Mouse (Mus musculus) mouse embryonic stem cell (cell line): ENCODE results near the gene Hist4h4.
"Not testable (repeated sequence)": the region's sequence is repeated elsewhere in the genome, so short reads cannot be mapped to it uniquely, and the experiment has no call there.

Experiments used
- in situ Hi-C, 2 experiments: fragments of 300-500 bp; cut with MboI; formaldehyde crosslinking; loops; 1 replicate in 1 of 2; 3 replicates in 1 of 2; pipeline ENCODE4 v1.14.3; 2019 to 2020; ENCODE audit warnings: low sequenced_read_pairs in 2 of 2, low pct_unique_long_range_greater_than_20kb in 1 of 2, mixed read lengths in 1 of 2; ENCODE audit not compliant: unreplicated experiment in 1 of 2

Gene Hist4h4

DNA sequence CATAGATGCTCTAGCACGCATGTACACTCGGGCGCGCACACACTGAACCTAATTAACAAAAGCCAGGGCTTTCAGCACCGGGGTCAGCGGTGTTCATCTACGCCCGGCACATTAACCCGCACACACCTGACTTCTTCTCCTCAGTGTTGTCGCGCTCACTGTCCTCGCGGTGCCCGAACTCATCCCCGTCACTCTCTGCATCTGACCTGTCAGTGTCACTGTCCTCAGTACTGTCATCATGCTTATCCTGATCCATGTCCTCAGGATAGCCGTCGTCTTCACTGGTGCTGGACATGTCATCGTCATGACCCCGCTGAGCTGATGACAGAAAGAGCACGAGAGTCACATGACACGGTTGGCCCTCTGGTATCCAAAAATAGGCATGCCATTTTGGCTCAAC, 16.2 kb upstream of the Hist4h4 start:
- in situ Hi-C loops, result no loop called here

DNA sequence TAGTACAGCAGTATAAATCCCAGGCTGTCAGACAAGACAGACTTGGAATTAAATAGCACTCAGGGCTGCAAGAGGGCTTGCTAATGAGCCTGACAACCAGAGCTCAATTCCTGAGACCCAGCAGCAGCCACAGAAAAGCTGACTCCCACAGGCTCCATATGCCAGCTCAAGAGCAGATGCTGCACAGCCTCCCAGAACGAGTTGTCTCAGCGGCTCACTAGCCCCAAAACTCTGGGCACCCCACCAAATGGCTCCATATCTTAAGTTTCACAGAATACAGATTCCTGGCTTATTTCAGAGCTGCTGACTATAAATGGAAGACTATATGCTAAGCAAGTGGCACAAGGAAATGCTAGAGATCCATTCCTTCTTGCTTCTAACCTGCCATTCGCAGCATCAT, 13.3 kb upstream of the Hist4h4 start:
- in situ Hi-C loops, result no loop called here

DNA sequence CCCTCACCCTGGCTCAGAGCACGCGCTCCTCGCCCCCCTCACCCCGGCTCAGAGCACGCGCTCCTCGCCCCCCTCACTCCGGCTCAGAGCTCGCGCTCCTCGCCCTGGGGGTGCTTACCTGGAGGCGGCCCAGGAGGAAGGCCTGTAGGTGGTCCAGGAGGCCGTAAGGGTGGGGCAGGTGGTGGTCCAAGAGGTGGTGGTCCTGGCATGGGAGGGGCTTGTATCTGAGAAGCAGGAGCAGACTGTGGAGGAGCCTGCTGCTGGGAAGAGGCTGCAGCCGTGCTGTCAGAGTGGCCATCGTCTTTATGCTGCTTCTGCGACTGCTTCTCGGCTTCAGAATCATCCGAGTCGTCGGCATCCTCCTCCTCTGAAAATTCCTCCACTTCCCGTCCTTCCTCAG, 12.6 kb upstream of the Hist4h4 start:
- in situ Hi-C loops, result no loop called here

DNA sequence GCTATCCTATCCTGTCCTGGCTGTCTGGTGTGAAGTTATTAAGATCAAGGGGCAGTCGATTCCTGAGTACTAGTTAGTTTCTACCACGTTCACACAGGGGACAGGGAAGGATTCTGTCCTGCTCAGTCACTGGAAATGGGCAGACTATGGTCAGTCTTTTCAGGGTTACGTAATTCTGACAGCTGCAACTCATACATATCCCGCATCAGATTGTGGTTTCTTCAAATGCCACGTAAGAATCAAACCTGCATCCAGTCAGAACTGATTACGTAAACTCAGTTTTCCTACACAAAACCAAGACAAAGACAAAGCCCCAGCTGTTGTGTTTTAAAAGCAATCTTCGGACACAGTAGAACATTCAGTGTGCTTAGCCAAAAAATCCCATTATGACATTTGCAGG, 11.2 kb upstream of the Hist4h4 start:
- in situ Hi-C loops, result no loop called here

DNA sequence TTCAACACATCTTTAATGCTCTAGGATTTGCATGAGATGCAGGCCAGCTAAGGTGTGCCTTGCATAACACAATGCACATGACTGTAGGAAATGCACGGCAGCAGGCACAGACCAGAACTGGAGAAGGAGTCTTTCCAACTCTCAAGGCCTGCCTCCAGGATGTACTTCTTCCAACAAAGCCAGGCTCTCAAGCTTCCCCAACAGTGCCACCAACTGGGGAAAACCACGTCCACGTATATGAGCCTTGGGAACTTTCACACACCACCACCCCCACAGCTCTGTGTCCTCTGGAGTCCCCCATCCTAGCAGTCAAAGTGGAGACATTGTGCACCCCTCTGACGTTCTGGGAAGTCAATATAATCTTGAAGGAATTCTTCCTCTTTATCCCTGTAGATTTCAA, 8.9 kb upstream of the Hist4h4 start:
- in situ Hi-C loops, result no loop called here

DNA sequence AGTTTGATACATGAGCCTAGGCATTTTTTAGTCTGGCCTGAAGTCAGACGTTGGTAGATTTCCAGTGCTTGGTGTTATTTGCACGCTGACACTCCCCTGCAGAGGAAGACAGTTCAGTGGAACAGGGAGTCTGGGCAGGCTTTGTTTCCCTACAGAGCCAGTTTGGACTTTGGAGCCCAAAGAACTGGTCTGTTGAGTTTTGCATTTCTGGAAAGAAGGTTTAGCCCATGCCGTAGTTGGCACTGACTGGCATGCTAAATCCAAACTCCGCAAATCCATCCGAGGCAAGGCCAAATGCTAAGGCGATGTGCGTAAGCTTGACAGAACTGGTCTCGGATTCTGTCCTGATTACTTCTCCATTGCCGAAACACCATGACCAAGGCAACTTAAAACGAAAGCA, 7.0 kb upstream of the Hist4h4 start:
- in situ Hi-C loops, result no loop called here

DNA sequence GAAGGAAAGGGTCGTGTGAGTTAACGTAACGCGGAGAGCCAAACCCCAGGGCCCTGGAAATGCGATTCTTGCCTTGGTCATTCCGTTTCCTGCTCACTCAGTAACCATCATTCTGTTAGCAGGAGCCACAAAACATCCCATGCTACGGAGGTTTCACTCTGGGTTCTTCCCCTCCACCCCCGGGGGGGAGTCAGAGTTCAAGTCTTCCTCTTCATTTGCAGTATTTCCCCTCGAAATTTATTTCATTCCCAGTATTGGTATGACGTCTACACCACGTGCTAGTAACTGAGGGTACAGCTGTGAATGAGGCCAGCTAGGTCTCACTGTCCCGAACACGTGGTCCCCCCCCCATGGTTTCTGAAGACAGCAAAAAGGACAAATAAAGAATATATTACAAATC, 5.5 kb upstream of the Hist4h4 start:
- in situ Hi-C loops, result no loop called here

DNA sequence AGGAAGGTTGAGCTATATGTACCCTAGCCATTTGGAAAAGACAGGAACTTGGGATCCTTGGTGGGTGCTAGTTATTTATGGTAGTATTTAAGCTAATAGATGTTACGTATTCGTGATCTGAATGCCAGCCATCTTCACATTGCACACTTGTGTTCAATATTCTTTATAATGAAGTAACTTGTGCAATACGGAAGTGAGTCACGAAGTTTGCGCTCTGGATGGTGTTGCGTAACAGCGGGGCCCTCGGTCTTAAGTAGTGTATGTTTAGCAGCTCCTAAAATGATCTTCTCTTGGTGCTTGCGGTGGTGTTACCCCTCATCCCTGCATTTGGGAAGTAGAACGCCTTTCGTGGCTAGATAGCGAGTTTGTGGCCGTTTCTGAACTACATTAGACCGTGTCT, 4.9 kb upstream of the Hist4h4 start:
- in situ Hi-C loops, result no loop called here

DNA sequence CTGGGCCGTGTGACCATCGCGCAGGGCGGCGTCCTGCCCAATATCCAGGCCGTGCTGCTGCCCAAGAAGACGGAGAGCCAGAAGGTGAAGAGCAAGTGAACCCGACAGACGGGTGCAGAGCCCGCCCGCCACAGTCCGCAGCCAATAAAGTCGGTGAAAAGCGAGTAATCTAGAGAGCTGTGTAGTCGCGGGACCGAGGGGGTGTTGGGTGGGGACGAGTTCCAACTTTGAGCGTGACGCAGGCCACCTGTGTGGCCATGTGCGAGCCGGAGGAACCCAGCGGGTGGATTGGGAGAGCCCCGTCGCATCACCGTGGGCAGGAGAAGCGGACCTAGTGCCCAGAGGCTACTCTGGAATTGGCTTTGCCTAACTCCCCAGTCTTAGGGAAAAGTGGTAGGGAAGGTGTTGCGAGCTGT, 4.4 kb upstream of the Hist4h4 start:
- in situ Hi-C loops, result no loop called here

DNA sequence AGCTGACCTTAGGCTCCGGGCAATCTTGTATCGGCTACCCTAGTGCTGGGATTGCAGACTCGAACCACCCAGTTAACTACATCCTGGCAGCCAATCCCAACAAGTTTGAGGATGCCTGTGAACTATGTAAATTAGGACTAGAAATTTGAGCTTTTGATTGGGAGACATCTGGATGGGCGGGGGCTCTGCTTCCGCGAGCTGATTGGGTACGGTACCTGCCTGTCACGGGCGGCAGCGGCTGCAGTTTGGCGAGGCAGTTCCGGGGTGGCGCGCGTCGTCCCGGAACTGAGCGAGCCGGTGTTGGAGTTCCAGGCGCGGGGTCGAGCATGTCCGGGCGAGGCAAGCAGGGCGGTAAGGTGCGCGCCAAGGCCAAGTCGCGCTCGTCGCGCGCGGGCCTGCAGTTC, 3.8 kb upstream of the Hist4h4 start, which contains the start of gene H2afj:
Gene H2afj (plus strand): TSS at position 231 of the 404 bp plus-strand sequence.
- in situ Hi-C loops, result no loop called here

DNA sequence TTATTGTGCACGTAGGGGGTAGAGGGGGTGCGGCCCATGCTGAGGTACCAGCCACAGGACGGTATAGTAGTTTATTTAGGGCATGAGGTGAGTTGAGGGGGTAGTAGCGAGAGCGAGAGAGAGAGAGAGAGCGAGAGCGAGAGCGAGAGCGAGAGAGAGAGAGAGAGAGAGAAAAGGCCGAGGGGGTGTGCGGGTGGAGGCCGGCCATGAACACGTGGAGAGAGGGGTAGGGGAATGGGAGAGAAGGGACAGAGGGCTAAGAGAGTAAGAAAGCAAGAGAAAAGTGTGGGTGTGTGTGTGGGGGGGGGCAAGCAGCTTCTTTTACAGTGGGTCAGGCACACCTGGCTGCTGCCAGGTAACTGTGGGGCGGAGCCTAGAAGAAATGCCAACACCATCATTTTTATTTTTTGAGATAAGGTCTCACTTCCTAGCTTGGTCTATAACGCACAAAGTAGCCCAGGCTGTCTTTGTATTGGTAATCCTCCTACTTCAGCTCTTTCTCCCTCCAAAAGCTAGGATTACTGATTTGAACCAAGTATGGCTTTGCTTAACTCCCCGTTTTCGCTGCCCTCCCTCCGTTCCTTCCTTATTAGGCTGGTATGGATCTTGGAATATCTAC, 3.3 kb upstream of the Hist4h4 start:
- in situ Hi-C loops, result no loop called here

DNA sequence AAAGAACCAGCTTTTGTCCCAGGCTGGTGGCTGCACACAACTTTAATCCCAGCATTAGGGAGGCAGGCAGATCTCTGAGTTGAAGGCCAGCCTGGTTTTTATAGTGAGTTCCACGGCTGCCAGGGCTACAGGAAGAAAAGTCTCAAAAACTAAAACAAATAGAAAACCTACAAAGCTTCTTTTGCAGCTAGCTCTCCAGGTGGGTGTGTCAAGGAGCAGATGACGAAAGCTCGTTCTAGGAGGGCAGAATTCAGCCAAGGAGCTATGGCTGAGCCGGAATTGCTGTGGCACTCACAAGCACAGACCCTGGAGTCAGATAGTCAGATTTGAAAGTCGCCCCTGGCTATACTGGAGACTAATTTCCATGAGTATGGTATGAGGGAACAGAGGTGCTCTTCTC, 2.6 kb upstream of the Hist4h4 start:
- in situ Hi-C loops, result no loop called here

DNA sequence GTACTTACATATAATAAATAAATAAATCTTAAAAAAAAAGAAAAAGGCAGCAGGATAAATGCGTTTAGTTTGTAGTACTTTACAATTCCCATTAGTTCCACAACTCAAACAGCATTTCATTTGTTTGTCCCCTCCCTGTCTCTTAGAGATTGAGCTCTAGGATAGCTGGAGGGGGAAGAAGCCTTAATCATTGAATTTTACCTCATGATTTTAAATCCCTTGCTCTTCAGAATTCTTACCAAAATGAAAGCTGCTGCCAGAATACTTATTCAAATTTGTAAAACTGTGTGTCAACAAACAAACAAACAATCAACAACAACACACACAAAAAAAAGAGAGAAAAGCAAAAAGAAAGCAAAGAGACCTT, 1.2 kb upstream of the Hist4h4 start:
- in situ Hi-C loops, result no loop called here

DNA sequence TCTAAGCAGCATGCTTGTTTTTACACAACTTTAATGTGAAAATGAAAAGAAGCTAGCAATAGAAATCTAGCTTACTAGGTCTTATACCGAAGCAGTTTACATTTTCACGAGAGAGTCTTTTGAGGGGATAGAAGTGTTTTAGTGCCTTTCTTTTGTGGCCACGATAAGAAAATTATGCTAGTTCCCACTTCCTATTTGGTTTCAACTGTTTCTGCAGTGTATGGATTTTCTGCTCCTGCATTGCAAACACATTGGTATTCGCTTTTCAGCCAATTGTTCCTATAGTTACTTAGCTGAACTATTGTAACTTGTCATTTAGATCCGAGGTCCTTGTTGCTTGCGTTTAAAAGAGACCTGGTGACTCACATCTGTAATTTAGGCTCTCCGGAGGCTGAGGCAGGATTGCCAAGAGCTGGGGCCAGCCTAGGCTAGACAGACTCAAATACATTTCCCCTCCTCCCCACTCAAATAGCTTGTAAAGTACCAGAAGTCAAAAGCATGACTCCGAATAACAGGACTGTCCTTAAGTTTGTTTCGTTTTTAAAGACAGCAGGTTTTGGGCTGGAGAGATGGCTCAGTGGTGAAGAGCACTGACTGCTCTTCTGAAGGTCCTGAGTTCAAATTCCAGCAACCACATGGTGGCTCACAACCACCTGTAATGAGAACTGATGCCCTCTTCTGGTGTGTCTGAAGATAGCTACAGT, 642 bp upstream of the Hist4h4 start:
- in situ Hi-C loops, result no loop called here

DNA sequence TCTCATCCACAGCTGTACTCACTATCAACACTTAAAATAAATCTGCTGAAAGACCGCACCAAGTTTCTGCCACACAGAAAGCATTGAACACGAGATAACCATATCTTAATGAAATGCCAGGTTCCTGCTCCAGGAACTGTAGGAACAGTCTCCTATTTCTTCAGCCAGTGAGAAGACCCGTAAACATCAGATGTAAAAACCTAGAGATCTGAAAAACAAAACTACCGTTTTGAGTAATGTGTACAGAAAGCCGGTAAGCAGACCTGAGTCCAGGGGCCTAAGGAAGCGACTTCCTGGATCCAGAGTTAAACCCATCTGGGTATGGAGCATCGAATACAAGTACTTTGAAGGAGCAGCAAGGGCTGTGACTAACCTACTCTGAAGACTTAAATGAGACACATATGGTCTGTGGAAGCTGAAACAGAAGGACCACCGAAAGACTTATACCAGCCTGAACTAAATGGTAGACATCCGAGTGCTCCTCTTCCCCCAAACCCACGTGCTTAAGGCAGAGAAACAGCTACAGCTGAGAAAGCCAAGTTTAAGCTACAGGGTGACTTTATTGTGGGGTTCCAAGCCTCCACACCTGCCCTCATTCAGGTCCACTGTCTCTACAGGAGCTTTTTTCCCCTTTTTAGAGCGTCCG, 999 bp downstream of the Hist4h4 start:
- in situ Hi-C loops, result no loop called here

DNA sequence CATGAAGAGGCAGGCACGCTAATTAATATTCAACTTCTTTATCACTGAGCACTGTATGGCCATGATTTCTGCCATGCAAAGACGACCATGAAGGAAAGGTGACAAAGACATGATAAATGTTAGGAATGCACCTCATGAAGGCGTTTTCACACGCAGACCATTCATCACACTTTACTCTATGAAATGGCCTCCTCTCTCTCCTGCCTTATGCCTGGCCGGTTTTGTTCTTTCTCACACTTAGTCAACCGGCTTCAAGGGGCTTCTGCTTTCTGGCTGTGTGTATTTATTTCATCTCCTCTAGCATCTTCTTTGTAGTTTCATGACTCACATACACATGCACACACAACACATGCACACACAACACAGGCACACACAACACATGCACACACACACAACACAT, 2.9 kb downstream of the Hist4h4 start:
- in situ Hi-C loops, result no loop called here

DNA sequence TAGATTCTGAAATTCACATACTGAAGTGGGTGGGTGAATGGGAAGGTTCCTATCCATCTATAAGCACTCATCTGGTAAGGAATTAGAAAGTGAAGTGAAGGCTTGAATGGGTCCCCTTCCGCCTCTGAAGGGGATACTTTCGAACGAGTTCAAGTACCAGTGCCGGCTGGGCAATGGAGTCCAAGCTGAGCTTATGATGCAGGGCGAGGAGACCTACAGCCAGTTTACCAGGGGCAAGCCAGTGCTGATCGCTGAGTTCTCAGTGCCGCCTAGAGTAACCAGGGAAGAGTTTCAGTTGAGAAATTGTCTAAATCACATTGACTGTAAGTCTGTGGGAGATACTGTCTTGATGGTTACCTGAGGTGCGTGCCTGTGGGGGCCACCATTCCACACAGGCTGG, 3.5 kb downstream of the Hist4h4 start:
- in situ Hi-C loops, result no loop called here

DNA sequence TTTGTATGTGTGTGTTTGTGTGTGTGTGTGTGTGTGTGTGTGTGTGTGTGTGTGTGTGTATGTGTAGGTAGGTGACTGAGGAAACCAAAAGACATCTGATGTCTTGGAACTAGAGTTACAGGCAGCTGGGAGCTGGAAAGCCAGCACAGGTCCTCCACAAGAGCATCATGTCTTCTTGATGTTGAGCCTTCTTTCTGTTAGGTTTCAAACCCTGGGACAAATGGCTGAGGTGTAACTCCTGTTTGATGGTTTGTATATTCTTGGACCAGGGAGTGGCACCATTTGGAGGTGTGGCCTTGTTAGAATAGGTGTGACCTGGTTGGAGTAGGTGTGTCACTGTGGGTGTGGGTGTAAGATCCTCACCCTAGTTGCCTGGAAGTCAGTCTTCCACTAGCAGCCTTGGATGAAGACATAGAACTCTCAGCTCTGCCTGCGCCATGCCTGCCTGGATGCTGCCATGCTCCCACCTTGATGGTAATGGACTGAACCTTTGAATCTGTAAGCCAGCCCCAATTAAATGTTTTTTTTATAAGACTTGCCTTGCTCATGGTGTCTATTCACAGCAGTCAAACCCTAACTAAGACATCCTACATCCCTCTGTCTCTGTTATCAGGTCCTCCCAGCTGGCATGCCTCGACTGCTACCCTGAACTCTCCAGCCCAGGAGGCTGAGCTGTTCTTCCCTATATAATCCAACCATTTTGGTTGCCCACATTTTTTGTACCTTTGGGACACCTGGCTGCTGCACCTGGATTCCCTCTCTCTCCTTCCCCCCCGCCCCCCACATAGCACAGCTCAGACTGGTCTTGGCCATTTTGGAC, 6.1 kb downstream of the Hist4h4 start:
- in situ Hi-C loops, result not testable (repeated sequence)

DNA sequence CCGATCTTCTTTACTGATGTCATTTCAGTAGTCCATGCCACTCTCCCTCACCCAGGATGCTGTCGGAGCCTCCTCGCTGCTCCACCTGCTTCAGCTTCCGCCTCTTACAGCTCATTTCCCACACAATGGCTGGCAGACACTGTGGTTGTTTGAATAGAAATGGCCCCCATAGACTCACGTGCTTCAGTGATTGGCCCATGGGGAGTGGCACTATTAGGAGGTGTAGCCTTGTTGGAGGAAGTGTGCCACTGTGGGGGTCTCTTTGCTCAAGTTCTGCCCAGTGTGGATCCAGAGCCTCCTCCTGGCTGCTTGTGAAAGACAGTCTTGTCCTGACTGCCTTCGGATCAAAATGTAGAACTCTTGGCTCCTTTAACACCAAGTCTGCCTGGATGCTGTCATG, 8.4 kb downstream of the Hist4h4 start:
- in situ Hi-C loops, result no loop called here
